Mouse (Mus musculus) inflammation-experienced regulatory T-cells, adult 6 months (primary cell): ENCODE measurements around the gene Nav3. TPM values are rescaled to one million over a fixed set of nuclear protein-coding genes. Genes with fewer than 3 reads are reported as not detected.
"Not testable (repeated sequence)": the region's sequence is repeated elsewhere in the genome, so short reads cannot be mapped to it uniquely, and the experiment has no call there.

Experiments
- ATAC-seq: one replicate; pipeline ENCODE4 v1.8.0; 2017
- polyA plus RNA-seq, 3 experiments: library from polyadenylated mRNA; unstranded; fragments of 100-300 nt; shearing (Covaris generic); gene quantifications; one replicate each; pipeline ENCODE4 v1.2.1; 2017

Nav3 gene
- polyA plus RNA-seq, 3 experiments from 2014 or later = 0.05 to 0.07 TPM; not detected in 1

DNA sequence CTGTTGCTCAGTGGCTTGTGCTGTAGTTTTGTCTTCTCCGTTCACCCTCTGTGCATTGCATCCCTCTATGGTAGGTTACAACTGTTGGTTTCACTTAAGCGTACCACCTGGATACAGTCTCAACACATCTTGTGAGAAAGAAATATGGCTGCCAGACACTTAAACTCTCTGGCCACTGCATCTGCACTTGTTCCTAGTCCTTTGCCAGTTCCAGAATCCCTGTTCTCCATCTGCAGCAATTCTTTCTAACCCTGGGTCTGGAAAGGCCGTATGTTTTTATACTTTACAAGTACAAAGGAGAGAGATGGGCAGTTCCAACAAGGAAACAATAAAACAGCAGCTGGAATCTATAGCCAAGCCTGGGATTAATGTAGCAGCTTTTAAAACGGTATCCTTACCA lies 418.5 kb downstream of the Nav3 start:
- ATAC-seq = no peak

DNA sequence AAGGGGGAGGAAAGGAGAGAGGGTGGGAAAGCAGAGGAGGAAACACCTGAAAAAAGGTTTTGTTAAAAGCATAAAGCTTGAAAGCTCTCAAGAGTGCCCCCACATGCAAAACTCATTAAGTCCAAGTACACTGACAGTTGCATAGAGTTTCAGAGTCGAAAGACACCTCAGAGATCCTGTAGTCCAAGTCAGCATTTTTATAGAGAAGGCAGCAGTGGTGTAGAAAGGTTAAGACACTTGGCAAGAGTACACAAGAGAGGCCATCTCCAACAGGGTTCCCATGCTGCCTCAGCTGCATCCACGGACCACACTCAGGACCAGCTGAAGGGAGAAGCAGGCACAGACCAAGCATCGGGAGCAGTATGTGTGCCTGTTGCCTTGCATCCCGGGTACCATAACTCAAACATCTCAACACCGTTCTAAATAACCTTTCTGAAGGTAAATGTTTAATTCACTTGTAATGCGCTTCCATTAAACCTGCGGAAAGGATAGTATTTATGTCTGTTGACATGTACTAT lies 421.4 kb downstream of the Nav3 start:
- no peak for ATAC-seq

DNA sequence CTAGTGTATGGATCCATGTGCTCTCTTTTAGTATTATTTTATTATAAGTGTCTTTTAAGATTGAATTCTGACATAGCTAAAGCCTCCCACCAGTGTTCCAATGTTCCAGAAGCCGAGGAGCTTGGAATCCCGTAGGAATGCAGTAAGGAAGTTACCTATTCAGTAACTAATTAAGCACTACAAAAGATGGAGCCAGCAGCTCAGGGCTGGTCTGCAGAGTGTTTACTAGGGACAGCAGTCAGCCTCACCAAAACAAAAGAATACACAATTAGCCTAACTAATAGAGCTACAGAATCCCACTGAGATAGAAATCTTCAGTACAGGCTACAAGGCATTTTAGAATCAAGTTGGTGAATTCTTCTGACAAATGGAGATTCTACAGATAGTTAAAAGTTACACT lies 431.1 kb downstream of the Nav3 start:
- ATAC-seq = not testable (repeated sequence)

DNA sequence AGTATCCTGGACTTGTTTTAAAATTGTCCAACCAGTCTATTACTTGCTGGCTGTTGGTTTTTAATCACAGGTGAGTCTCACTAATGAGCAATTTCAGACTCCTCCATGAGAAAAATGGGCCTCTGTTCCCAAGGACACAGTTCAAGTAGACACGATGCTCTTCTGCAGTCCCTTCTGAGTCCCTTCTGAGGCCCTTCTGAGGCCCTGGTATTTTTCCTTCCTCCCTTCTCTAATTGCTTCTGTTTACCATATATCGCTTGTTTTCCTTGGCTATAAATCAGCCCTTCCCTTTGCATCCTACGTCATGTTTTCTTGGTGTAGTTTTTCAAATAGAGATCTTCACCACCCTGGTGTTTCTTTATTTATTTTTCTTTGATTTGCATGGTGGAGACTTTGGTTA lies 433.9 kb downstream of the Nav3 start:
- no peak for ATAC-seq

DNA sequence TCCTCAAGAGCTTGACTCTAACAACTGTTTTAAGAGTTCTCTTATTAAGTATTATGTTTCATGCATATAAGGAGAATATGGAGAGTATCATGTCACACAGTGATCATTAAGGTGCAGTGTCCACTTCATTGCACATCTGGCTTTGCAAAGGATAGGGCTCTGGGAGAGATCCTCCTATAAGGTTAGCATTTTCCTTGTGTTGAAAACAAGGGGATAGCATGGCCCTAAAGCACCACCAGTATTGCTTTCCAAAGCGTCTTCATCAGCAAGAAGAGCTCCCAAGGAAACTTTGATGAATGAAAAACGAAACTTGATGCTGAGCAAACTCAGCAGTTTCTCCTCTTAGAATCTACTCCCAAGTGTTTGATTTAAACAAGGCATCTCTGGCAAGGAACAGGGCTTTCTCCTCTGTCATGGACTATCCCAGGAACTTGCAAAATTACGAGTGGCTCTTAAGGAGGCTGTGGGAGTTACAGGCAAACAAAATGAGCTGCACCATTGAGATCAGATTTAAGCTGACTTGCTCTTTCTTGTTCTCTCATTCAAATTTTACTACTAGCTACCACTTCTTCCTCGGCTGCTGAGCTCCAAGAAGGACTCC lies 436.6 kb downstream of the Nav3 start:
- no peak for ATAC-seq

DNA sequence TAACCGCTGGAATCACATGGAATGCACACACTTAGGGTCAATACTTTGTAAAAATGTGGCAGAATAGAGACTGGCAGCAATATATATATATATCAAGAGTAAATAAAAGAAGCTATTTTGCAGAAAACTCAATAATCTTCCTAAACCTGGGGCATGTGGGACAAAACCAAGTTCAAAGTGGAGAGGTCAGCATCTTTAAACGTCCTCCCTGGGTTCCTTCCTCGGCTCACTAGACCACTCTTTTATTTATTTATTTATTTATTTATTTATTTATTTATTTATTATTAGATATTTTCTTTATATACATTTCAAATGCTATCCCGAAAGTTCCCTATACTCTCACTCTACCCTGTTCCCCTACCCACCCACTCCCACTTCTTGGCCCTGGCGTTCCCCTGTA lies 454.7 kb downstream of the Nav3 start:
- ATAC-seq = not testable (repeated sequence)

DNA sequence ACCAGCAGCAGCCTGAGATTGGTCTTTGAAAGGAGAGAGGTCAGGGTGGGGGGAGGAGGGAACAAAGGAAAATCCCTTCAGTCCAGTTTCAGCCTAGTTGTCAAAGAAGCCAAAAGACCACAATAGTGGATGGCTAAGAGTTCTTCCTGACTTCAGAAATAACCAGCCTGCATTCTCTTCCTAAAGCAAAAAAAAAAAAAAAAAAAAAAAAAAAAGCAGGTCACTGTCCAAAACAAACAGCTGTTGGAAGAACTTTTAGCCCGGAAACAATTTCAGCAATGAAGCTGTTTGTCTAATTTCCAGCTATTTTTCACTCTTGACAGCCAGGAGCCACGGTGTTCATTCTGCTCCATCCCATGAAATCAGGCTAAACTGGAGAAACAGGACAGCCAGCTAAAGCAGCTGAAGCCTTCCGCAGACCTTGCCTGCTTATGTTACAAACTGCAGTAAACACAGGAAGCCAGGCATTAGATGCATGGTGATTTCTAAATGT lies 455.2 kb downstream of the Nav3 start:
- ATAC-seq = no peak

DNA sequence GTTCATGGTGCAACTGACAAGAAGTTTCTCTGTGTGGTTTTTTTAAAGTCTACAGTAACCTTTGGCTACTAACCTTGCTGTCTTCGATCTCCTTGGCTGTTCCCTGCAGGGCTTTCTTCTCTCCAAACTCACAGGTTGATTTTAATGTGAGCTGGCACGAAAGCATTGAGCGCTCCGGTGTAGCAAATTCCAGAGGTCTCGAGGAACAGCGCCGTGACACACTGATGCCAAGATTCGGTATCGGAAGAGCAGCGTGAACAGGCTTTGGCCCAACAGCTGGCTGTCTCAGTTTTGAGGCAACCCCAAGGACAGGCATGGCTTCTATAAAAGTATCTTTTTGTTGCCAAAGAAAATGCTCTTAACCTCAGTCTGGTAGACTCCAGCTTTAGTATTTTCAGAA lies 456.1 kb downstream of the Nav3 start:
- ATAC-seq = no peak

DNA sequence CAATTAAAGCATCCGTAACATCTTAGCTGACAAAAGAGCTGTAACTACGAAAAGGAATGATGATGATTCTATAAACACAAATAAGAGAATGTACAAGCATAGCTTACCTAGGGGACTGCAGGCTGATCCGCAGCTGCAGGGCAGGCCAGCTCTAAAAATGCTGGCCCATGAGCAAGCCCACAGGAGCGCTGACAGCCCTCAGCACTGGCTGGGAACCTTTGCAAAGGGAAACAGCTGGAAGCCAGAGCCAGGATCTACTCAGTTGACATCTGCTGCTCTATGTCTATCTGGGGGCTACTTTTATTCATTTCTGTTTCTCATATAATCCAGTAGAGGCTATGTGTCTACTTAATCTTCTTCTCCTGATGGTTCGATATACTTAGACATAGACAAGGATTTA lies 461.7 kb downstream of the Nav3 start:
- ATAC-seq = no peak

DNA sequence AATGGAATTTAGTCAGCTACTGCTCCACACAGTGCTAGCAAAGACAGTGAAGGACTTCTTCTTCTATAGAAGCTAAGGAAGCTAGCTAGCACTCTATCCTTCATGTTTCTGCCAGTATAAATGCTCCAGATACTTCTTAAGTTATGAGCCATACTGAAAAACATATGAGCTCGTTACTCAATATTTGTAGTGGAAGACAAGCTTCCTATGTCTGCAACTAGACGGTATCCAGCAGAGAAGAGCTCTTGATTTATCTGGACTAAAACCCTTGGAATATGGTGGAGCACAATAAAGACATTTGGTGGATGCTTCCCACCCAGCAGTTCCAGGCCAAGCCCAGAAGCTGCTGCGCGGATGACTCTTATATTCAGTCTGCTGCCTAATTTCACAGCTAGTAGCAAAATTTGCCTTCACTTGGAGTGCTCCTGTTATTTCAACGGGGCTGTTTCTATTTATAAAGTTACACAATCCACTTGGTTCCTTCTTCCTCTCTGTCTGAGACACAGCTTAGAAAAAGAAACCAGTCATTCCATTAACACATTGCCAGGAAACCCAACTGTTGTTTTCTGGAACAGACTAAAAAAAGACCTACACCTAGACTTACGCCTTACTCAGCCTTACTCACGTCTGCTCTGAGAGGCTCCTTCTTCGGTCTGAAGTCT lies 470.0 kb downstream of the Nav3 start:
- no peak for ATAC-seq

DNA sequence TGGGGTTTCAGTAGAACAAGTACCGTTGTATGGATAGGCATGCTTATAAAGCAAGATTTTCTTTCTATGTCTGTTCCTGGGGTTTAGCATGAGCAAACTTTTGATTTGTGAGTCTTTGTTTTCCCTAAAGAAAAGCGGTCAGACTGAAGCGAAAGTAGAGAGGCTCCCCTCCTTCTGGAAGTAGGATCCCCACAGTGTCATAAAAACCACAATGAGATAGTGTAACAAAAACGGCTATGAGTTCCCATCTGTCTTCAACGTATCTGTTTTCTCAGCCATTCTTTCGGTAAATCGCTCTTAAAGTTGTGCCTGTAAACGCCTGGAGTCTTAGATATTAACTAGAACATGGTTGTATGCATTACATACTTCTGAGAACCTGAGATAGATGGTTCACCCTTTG lies 479.7 kb downstream of the Nav3 start:
- no peak for ATAC-seq

DNA sequence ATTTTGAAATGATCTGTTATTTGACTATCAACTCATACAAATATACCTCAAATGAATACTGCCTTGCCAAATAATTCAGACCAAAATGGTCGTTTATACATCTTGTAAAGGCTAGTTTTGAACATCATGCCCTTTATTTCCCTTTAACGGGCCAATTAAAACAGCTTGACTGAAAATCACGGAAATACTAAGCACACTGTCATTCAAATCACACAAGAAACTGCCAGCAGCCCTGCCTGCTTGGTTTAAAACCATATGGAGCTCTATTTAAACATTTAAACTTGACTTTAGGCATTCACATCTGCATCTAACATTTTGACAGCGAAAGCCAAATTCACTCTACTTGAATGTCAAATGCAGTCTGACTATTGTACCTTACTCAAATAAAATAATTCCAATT lies 481.8 kb downstream of the Nav3 start:
- no peak for ATAC-seq

DNA sequence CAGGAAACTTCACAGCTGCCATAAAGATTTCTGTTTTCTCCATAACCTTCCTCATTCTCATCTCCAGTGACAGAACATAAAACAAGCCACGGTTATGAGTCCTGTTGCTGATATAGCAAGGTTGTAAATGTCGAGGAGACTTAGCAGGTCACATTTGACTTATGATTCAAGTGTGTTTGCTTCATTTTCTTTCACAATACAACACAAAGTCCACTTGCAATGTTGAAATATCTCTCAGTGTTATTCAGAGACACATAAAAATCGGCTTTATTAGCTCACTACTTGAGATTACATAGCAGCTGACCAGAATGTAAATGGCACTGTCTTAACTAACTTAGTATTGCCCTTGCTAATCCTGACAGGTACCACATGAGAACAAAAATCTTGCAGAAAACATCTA lies 482.5 kb downstream of the Nav3 start:
- no peak for ATAC-seq

DNA sequence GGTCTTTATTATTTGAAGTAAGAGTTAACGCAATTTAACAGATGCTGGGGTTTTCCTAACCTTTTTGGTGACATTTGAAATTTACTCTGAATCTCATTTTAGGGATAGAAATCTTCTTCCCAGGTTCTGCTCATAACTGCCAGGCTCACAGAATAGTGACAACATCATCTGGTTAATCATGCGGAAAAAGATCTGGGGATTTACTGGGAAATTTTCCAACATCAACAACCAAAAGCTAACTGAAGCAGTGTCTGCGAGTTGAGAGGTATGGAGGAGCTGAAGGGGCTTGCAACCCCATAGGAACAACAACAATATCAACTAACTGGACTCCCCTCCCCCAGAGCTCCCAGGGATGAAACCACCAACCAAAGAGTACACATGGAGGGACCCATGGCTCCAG lies 505.7 kb downstream of the Nav3 start:
- no peak for ATAC-seq

DNA sequence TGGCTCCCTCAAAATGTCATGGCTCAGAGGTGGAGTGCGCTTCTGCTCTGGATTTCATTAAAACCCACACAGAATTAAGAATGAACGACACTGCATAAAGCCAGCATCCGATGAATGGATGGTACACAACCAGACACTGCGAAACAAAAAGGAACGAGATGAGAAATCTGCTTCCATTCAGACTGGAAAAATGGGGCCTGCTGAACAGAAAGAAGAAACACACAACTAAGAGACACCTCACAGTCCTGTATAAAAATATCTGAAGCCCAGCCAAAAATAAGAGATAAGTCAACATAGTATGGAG lies 526.7 kb downstream of the Nav3 start:
- no peak for ATAC-seq

DNA sequence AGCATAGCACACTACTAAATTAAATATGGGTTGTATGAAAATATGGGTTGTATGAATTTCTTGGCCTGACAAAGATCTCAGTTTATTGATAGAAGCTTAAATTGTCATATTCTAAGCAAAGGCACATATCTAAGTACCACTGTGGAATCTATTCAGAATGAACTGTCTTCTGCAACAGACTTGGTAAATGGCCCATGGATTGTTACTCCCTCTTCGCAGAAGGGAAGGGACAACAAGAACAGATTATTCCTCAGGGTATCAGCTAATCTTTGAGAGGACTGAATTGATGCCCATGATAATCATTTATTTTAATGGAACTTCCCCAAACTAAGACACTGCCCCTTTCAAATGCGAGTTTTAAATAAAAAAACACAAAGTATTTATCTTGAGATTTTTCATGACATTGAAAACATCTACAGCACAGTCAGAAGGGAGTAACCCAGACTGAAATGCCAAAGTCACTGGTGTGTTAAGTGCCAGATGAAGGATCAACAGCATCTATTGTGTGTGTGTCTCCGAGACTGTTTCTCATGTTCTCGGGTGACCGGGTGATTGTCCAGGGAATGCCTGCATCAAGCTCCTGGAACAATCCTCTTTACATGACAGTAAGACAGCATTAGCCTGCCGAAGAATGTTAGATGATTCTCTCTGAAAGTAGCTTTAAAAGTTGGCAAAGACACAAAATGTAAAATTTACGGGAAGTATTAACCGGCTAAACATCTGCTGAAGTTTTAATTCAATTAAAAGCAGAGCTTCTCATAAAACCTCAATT lies 527.3 kb downstream of the Nav3 start:
- no peak for ATAC-seq

DNA sequence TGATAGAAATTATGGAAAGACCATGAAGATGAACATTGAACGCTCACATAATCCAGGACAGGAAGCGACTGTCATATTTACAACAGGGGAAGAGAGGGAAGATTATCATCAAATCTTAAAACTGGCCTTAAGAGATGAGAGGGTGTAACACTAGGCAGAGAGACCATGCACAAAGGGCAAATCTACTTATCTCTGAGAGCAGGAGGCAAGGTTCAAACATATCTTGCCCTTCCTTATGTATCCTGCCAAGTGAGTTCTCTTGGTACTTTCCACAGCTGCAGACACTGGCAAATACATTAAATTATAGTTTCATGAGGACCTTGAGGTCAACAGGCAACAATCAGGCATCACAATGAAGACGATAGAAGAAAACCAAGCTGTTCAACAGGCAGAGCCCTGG lies 529.9 kb downstream of the Nav3 start:
- ATAC-seq = no peak

DNA sequence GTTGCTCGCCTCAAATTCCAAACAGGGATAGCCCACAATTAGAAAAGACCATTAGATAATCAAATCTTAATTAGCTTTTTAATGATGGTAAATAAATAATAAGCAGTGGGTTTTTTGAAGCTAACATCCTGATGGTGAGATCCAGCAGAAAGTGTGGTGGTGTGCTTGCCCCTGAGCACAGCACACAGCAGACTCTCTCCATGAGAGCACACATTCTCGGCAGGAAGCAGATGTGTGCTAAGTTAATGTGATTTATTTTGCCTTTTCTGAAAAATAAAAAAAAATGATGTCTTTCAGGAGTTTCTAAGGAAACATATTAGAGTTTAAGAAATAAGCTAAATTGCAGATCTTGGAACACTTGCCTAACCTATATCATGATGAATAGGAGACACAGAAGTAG lies 531.9 kb downstream of the Nav3 start:
- no peak for ATAC-seq

DNA sequence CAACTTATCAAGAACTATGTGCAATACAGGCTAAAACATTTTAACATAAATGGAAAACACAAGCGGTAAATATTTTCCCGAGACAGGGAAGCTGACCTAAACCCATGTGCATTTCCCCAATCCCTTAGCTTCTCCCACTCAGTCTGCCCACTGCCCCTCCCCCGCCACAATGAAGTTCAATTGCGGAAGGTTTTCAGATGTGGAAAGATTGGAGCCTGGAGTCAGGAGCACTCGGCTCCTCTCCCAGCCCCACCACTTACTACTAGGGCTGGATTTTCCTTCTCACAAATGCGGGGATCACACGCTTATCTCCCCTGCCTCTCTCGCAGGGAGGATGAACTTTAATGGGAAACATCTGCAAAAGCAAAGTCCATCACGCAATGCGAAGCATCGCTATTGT lies 534.6 kb downstream of the Nav3 start:
- ATAC-seq = no peak

DNA sequence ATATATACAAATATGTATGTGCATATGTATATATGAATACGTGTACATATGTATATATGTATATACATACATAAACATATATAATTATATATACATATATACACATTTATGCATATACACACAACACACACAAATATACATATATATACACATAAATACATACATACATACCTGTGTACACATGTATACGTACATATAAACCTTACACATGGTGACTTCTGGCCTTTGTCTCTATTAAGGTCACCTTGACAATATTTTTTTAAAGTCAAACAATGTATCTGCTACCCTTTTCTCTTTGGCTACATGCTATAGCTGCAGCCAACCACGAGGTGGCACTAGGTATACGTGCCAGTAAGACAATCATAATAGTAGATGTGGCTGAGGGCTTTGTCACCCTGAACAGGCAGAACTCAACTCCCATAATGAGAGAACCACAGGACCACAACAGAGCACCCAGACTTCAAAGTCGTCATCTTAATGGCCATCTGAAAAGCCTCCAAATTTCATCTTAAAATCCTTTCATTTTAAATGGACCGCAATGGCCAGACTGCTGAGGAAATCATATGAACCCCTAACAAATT lies 535.3 kb downstream of the Nav3 start:
- peak; percentile 32 for ATAC-seq

DNA sequence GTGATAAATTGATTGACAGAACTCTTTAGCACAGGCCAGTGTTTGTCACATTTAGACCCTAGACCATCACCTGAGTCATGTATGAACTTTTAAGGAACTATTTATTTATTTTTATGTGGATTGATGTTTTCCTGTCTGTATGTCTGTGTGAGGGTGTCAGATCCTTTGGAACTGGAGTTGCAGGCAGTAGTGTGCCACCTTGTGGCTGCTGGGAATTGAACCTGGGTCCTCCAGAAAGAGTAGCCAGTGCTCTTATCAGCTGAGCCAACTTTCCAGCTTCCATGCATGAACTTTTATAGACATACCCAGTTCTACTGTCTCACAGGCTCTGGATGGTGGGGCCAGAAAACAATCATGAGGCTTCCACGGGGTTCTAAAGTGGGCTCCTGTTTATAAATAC lies 536.5 kb downstream of the Nav3 start:
- ATAC-seq = no peak

DNA sequence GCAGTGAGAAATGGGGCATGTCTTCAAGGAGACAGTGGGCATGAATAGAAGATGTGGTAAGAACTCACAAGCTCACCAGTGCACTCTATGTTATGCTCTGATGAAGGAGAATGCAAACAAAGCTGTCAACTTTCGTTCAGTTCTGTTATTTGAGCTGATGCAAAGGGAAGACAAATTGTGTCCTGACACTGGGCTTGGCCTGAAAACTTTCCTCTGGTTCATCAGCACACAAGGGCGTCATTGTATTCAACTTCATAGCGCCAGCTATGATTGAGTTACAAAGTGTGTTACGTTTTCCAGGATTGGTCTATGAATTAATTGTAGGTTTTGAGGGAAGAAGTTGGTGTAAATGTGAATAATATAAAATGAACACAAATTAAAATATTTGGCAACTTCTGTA lies 548.8 kb downstream of the Nav3 start:
- no peak for ATAC-seq

DNA sequence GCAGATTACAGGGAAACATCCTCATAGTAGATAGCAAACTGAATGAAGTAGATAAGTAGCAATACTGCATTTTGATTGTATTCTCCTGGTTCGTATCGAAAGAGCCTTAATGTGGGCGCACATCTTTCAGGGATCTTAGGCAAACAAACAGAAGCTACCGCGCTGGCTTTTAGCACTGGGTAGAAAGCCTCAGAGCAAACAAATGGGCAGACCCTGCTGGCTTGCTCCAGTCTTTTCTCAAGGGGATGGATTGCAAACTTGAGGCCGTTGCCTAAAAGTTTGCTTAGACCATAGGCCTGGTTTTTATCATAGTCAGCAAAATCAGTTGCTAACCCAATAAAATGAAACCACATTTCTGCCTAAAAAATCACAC lies 549.6 kb downstream of the Nav3 start:
- ATAC-seq = no peak
